Mouse (Mus musculus): Measurements from ENCODE around the gene Hist2h3c2.

DNA sequence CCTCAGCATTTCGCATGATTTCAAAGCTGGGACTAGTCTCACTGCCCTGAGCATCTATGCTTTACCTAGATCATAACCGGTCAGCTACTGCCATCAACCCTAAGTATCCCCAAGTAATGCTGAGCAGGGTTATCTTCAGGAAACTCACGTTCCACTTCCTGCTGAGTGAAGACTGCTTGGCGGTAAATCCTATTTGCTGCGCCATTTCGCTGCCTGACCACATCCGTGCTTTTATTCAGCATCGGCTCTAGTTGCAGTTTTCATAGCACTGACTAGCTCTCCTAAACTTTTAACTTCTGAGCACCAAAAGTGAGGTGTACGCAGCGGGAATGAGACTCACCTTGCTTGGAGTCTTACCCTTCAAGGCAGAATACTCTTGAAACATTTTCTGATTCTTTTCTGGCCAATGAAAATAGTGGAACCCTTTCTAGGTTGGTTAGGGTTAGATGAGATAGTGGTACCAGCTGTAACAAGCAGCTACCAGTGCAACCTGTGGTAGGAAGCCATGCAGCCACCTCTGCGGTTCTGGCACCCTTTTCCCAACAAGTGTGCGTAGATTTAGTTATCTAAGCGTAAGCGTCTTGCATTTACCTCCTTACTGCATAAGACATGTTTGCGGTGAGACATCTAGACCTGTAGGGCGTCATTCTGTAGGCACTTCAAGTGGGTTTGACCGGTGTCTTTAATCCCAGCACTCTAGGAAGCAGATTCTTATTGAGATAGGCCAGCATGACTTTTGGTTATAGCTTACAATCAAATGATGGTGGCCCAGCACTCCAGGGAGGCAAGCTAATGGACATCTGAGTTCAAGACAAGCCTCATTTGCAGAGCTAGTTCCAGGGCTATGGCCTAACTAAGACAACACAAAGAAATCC, 34.9 kb upstream of the Hist2h3c2 start:
- TF ChIP-seq EP300 (IDR thresholded peaks at IDR 0.05; ENCODE audit: insufficient read depth, low read depth, low read length): no peak
- TF ChIP-seq POLR2A (IDR thresholded peaks at IDR 0.05; ENCODE audit: insufficient read depth, low read length): no peak

Data from ES-Bruce4 (cell line).